Comparison of ENCODE assay signal across 11 mouse cellular contexts in the genomic region with DNA sequence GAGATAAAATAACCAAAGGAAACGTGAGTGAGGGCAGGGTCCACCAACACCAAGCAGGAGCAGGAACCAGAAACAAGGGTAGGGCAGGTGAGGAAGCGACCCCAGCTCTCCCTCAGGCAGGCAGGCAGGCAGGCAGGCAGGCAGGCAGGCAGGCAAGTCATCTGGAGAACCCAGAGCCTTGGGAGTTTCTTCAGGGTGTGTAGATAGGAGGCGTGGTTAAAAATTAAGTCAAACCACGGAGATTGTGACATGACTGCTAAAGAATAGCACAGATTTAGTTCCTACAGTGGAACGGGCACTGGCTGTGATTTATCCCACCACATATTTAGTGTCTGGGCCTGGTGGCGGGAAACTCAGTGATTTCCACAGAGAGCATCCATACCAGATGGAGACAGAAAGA.
"Had no signal": no experiment of that assay in that cellular context is flagged by ENCODE, and none has a peak within 500 bp of the region (broad histone marks: within the 10 kb centered on the region; RNA-seq: fewer than 3 reads in every experiment).

No protein-coding gene starts in this region.

- DNase-seq: kidney, adult 18-20 months; kidney, postnatal 25 days; layer of hippocampus, adult 9-11 months; layer of hippocampus, postnatal 36 days; liver; lung, adult 18-20 months; retina, postnatal 1 day; right cerebral cortex, postnatal 4 days; spleen, adult 18-20 months; thymus, adult 18-20 months; thymus, postnatal 14 days had no signal
